Mouse (Mus musculus): ENCODE results near the gene Dot1l.

The Dot1l gene

DNA sequence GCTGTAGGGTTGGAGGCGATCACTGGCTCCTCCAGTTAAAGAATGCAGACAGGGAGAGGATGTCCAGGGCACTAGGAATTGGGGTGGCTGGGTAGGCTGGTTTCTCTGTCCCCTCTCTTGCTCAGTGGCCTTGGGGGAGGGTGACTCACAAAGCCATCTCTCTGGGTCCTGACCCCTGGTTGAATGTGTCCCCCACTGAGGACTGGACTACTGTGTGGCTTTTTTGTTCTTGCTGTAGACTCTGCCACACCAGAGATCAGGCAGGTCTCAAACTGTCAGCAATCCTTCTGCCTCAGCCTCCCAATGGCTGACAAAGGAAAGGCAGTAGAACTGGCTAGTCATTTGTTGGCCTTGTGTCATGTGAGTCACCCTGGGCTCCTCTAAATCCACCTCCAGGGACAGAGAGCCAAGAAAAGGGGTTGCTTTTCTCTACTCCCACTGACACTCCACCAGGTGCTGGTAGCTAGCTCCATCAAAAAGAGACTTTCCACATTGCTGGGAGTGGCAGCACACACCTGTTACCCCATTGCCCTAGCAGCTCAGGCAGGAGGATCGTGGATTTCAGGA, 83.4 kb downstream of the Dot1l start:
- DNase-seq = no peak

DNA sequence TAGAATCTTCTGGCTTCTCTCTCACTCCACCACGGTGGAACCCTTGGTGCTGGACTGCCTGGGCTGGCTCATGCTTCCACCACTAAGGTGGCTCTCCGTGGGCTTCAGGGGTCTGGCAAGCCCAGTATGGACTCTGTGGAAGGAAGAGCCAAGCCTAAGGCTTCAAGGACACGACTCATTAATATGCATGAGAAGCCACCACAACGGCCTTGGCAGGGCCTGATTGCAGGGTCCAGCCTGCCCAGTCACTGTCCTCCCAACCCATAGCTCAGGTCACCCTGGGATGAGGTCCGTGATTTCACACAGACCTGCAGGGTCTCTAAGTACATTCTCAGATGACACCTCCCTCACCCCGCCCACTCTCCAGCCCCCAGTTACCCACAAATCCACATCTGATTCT, 84.8 kb downstream of the Dot1l start:
- DNase-seq = no peak

DNA sequence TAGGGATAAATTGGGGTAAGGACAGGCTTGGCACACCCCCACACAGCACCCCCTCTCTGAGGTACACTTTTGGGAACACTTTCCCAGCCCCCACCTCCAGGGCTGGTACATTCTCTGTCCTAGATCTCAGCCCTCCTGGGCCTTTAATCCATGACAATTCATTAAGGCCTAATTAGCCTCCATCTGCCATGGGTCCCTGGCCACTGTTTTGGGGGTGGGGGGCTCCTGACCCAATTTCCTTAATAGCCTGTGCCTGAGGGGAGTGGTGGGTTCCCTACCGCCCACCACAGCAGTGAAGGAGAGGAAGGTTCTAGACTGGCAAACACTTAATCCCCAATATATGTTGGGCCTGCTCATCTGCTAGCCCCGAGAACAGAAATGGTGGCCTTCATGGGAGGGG, 86.7 kb downstream of the Dot1l start:
- DNase-seq = no peak

DNA sequence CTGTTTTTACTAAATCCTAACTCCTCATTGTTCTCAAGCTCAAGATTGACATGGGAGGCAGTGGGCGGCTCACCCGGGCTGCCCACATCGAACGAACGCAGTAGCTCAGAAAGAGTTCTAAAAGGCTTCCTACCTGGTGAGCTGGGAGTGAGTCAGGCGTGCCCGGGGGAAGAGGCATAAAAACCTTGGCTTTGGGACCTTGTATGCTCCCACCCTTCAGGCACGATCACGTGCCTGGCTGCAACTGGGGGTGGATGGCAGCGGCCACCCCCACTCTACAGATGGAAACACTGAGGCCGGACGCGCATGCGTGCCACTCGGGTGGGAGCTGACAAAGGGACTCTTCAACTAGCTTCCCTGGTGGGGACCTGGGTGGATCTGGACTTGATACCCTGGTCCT, 87.3 kb downstream of the Dot1l start:
- DNase-seq = no peak

DNA sequence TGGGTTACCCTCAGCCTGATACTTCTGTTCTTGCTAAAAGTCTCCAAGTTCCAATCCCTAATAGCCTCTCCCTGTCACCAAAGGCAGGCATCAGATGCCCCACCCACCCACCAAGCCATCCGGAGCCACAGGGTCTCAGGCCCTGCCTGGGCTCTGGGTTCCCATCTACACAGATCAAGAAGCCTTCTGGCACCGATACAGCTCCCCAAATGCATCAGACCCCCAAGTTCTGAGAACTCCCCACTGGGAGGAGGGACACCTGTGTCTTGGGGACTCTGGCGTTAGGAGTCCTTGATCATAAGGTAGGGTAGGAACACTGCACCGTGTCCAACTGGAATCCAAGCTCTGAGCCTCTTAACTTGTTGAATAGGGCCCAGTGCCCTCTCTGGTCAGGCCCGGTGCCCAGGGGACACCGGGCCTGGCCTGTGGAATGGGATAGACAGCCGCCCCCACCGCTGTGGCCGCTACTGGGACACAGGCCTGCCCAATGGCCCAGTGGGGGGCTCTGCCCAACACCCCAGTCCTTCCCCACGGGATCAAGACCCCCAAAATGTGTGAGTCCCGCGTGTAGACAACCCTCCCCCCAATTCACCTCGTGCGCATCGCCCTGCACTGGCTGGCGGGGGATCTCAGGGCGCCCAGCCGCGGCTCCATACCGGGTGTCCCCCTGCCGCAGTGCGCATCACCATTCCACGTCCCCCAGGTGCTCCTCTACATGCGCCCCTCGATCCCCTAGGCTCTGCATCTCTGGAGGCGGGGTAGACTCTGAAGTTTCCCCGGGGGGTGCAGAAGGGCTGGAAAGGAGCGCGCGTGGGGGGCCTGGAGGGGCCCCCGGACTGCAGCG, 88.3 kb downstream of the Dot1l start:
- DNase-seq = no peak

DNA sequence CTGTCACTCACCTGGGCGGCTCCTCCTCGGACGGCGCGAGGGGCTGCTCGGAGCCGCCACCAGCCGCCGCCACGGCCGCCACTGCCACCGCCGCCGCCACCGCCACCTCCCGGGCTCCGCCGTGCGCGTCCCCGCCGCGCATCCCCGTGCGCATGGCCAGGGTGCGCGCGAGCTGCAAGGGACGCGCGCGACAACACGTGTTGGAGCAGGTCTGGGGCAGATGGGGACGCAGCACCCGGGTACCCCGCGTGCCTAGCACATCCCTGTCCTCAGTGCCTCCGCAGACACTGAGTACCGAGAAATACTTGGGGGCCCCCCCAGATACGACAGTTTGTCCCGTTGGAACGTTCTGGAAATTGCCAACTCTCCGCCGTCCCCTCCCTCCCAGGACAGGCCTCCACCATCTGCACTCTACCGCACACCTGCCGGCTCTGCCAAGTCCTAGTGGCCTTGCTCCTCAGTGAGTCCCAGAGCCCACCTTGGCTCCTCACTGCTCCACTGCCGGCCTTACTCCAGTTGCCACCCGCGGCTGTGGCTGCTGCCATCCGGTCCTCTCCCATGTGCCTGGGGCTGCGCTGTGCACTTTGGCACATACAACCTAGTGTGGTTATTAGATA, 89.0 kb downstream of the Dot1l start, which contains the start of gene Lingo3:
TSS of gene Lingo3 (minus strand) at position 109 of the 617 bp plus-strand sequence.
- no peak for DNase-seq
